Mouse (Mus musculus) fibroblast of lung, adult 2 months (primary cell): ENCODE data around the gene Gm29094.
"Not testable (repeated sequence)": the region's sequence is repeated elsewhere in the genome, so short reads cannot be mapped to it uniquely, and the experiment has no call there.

ENCODE experiments used
- DNase-seq: peaks from one replicate; pipeline ENCODE4 v3.0.0-alpha.2; 2011; ENCODE audit warnings: low read depth

The Gm29094 gene

GRCm38 (mm10) chr9:89198969-89199416, at the start of gene Gm29094, which contains the start of gene Bcl2a1b:
Gene Gm29094, plus strand, starts transcription at chr9:89199379.
Gene Bcl2a1b, plus strand, starts transcription at chr9:89199209.
- DNase-seq: not testable (repeated sequence)

- not testable (repeated sequence) for DNase-seq
Observed at GRCm38 (mm10) chr9:89172539-89172938, 26.6 kb upstream of the Gm29094 start.

DNA sequence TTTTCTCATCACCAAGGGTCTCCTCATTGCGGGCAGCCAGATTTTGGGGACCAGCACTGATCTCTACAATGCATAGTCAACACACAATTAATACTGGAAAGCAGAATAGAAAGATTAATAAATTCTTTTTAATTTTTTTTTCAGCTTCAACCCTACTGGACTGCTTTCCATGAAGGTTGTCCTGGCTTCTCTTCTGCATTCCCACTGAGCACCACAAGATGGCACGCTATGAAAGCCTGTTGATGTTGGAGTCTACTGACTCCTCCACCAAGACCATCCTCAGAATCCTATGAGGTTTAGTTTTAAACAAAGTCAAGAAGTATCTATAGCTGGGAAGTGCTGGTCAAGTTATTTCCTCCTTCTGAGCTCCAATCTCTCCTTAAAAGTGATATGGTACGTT, 20.3 kb upstream of the Gm29094 start:
- not testable (repeated sequence) for DNase-seq

GRCm38 (mm10) chr9:89179469-89179868, 19.7 kb upstream of the Gm29094 start:
- not testable (repeated sequence) for DNase-seq

- not testable (repeated sequence) for DNase-seq
Observed at GRCm38 (mm10) chr9:89187006-89187405, 12.2 kb upstream of the Gm29094 start.

DNA sequence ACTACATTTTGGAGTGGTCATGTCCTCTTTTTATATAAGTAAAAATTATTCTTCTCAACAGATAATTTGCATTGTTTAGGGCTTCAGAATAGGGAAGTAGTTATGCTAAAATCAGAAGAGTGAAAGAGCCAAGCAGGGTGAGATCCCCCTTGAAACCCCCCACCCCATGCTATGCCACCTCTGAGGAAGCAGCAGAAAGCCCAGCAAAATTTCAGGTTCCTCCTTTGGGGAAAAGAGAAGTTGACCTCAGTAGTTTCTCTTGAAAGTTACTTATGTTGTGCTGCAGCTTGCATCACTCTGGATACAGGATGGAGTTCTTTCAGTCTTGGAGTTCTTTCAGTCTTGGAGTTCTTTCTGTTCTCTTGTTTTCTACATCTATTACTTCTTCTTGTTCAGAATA, 3.7 kb upstream of the Gm29094 start:
- not testable (repeated sequence) for DNase-seq

DNA sequence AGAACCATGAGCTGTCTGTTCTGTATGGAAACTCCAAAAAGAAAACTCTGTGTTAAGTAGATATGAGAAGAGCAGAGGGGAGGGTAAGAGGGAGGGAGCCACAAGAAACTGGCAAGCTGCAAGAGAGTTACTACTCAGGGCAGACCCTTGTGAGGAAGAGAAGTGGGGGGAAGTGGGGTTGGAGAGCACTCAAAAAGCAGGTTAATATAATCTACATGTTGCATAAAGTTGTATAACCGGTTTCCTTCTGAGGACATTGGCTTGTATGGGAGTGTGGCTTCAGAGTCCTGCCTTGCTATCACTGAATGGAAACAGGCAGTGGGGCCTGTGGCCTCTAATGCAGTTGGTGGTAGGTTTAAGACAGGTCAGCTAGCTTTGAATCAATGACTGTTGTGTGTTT, 1.7 kb upstream of the Gm29094 start:
- not testable (repeated sequence) for DNase-seq

DNA sequence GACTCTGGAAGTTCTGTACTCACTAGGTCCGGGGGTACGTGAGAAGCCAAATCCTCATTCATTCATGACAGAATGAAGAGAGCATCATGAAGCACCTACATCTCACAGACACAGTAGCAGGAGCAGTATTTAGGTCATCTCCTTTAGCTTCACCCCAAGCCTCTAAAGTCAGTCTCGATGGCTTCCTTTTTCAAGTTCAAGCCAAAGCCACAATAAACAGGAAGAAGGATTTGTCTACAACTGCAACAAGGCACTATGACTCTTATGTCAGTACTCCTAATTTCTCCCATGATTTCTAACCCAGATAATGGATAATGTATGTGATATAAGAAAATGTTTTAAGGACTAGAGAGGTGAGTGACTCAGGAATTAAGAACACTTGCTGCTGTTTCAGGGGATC, 830 bp upstream of the Gm29094 start:
- not testable (repeated sequence) for DNase-seq

DNA sequence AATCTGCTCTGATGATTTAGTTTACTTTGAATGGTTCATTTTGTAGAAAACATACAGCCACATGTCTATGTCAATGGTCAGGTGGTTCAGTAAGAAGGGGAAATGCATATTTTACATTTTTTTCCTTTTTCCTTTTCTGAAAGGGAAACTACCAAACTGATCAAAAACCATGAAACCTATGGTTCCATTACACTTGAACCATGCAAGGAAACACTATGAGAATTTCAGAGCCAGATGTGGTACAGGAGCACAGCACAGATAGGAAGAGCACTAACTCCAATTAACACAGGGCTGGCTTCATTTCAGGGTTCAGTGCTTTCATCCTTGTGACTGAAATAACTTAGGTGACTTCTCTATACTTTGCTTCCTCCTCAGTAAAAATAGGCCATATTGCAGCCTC, 3.1 kb downstream of the Gm29094 start:
- not testable (repeated sequence) for DNase-seq

DNA sequence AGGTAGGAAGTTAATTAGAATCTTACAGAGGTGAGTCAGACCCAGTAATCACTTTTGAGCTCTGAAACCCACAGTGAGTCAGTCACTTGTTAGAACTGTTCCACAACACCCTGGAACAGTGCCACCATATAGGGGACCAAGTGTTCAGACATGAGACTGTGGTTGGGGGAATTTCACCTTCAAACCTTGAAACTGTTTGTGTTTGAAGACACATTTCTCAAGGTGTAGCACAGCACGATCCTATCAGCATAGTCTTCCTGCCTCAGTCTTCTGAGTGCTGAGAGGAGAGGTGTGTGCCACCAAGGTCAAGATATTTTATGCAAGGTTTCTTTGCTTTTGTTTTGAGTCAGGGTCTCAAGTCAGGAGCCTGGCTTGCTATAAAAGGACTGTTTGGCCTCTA, 9.8 kb downstream of the Gm29094 start:
- not testable (repeated sequence) for DNase-seq

DNA sequence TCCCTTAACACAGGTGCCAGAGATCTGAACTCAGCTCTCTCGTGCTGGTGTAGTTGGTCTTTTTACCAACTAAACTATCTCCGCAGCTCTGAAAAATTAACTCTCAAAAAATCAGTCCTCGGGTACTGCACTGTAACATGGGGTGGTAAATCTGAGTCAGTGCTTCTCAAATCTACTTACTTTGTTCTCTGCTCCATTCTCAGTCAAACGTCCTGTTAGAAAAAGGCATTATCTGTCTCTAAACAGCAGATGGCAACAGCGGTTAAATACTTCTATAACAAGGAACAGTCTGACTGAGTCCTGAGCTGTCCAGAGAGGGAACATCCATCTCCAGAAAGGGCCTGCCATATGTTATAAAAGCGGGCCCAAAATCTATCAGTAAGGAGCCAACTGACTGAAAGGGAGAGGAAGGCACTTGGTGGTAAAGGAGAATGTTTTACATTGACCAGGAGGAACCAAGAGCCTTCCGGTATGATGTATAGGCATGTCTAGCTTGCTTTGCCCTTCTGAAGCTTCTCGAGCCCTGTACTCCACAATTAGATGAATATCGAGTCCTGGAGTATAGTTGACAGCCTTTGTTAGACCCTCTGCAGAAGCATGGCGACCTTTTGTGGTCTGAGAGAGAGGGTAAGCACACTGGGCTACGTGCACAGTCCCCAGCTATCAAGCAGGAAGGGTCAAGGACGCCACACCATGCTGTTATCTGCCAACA, 11.3 kb downstream of the Gm29094 start, which contains the start of gene Mthfs:
Gene Mthfs (plus strand): TSS at position 324 of the 712 bp plus-strand sequence.
- DNase-seq: not testable (repeated sequence)

DNA sequence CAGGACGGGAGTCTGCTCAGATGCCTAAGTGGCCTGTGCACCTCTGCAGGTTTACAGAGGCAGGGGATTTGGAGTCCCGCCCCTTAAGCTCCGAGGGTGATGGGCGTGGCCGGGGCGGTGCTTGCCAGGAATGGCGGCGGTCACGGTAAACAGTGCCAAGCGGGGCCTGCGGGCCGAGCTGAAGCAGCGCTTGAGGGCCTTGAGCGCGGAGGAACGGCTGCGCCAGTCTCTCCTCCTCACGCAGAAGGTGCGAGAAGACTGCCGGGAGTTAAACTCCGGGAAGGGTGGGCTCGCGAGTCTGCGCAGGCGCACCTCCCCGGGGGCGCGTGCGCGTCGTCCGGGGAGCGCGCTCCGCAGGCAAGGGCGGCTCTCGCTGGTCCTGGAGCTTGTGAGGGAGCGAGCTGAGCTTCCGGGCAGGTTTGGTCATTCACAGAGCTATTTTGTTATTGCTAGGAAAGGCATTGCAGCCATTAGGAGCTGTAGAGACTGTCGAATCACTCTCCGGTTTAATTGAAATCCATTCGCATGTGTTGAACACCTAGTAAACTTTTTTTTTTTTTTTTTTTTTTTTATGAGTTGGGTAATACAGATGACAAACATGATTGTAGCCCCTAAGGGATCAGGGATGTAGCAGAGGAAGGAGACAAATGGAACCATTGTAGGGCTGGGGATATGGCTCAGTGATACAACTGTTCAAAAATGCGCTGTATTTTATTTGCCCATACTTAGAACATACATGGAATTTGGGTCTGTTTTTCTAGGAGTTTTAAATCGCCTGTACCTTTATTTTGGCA, 12.1 kb downstream of the Gm29094 start:
- DNase-seq: not testable (repeated sequence)

- DNase-seq: not testable (repeated sequence)
Observed at GRCm38 (mm10) chr9:89212428-89212827, 13.2 kb downstream of the Gm29094 start.

DNA sequence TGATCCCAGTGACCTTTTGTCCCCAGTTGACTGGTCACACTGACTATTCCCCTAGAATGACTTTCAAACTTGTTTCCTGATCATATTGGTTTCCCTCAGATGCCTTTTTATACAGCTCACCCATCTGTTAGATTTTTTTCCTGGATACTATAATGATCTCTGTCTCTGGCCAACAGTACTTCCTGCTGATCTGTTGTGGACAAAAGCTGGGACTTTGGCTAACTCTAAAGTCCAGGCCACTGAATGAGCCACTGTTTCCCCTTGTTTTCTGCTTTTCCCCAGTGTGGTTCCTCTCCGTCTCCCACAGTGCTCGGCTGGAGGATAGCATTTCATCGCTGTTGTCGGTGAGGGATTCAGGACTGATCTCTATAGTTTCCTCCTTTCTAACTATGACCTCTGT, 19.0 kb downstream of the Gm29094 start:
- DNase-seq: not testable (repeated sequence)

- not testable (repeated sequence) for DNase-seq
Observed at GRCm38 (mm10) chr9:89219668-89220067, 20.5 kb downstream of the Gm29094 start.

- not testable (repeated sequence) for DNase-seq
Observed at GRCm38 (mm10) chr9:89220704-89221287, 21.6 kb downstream of the Gm29094 start.

DNA sequence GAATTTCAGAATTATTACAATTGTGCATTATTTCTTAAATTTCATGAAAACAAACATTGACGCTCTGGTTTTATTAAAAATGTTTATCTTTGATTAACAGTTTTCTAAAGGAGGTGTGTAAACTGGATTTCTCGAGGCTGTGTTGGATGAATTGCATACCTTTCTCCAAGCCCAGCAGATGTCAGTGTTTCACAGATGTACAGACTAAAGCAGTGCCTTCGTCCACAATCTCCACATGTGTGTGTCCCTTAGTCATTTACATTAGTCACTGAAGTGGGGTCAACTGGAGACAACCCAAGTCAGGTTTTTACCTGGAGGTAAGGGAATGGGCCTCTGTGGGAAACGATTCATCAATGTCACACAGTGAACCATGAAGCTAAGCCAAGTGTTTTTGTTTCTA, 26.9 kb downstream of the Gm29094 start:
- no peak for DNase-seq

GRCm38 (mm10) chr9:89228122-89228521, 28.9 kb downstream of the Gm29094 start:
- no peak for DNase-seq

- not testable (repeated sequence) for DNase-seq
Observed at GRCm38 (mm10) chr9:89230897-89231497, 31.8 kb downstream of the Gm29094 start.

GRCm38 (mm10) chr9:89237131-89237530, 38.0 kb downstream of the Gm29094 start:
- not testable (repeated sequence) for DNase-seq

- DNase-seq: not testable (repeated sequence)
Observed at GRCm38 (mm10) chr9:89238976-89239505, 39.9 kb downstream of the Gm29094 start.
